Mouse (Mus musculus): ENCODE results near the gene Pls3.

DNA sequence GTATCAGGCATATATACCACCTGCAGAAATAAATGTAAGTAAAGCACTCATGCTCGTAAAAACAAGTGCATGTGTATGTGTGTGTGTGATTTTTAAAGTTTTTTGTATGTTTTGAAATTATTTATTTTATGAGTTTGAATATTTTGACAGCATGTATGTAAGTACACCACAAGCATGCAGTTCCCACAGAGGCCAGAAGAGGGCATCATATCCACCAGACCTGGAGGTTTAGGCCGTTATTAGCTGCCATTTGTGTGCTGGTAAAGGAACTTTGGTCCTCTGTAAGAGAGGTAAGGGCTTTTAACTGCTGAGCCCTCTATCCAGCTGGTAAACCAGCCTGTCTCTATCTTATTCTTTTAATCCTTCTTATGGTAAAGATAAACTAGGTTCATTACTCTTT is 97.5 kb downstream of the Pls3 start:
- TF ChIP-seq CTCF (IDR thresholded peaks at IDR 0.05; ENCODE audit: insufficient read depth, low read length) (no peak), POLR2A (IDR thresholded peaks at IDR 0.05; ENCODE audit: borderline replicate concordance, extremely low read depth, low read depth, low read length) (no peak)

All from lung, adult 2 months (tissue).